Mouse (Mus musculus): Measurements from ENCODE around the gene Defb45.

Gene Defb45

DNA sequence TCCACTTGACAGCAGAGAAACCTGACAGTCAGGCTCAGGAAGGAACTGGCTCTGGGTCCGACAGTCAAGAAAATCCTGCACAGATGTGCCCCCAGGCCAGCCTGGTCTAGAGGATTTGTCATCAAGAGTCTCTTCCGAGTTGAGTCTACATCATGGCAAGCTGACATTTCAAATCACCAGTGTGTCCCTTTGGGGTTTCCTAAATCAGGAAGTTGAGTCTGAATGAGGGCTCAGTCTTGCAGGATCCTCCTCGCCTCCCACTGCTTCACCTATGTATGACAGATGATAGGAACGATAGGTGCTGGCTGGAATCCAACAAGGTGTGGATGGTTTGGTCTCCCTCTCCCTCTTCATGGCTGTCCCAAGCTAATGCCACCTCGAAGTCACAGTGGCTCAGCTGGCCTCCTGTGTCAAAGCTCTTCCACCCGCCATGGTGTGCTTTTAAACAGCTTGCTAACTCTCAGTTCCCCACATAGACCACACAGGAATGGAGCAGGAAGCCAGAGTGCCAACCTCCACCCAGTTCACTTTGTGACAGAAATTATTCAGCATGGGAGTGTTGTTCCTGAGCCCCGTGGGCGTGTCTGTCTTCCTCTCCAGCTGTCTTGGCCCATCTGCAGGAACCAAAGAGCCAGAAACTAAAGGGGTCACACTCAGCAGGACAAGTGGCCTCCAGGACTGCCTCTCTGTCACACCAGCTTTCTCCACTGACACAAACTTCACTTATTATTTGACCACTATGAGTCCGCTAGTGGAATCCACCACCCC is 21.4 kb upstream of the Defb45 start:
- TF ChIP-seq GATA4 (IDR thresholded peaks at IDR 0.05; ENCODE audit: insufficient replicate concordance, low read length), result no peak

DNA sequence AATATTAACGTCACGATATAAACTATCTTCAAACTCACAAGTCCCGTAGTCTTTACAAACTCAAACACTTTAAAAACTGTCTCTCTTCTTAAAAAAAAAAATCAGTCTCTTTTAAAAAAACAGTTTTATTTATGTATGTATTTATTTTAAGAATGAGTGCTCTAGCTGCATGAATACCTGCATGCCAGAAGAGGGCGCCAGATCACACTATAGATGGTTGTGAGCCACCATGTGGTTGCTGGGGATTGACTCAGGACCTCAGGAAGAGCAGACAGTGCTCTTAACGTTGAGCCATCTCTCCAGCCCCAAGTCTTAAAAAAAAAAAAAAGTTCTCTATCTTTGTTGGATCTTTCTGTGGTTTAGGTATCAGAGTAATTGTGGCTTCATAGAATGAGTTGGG is 18.2 kb upstream of the Defb45 start:
- TF ChIP-seq GATA4 (IDR thresholded peaks at IDR 0.05; ENCODE audit: insufficient replicate concordance, low read length), result no peak

DNA sequence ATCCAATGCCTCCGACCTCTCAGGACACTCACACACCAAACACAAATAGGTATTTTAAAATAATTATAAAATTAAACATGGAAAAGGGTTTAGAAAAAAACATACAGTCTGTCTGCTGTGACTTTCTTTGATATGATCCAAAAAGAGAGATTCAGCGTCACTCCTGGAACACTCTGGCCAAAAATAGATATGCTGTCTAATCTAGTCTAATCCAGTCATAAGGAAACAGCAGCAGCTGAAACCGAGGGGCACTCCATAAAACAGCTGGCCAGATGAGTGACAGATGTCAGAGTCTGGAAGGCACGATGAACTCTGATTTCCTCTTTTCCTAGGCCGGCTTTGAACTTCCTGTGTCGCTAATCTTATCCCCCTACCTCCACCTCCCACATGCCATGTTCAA is 17.3 kb upstream of the Defb45 start:
- TF ChIP-seq GATA4 (IDR thresholded peaks at IDR 0.05; ENCODE audit: insufficient replicate concordance, low read length), result no peak

DNA sequence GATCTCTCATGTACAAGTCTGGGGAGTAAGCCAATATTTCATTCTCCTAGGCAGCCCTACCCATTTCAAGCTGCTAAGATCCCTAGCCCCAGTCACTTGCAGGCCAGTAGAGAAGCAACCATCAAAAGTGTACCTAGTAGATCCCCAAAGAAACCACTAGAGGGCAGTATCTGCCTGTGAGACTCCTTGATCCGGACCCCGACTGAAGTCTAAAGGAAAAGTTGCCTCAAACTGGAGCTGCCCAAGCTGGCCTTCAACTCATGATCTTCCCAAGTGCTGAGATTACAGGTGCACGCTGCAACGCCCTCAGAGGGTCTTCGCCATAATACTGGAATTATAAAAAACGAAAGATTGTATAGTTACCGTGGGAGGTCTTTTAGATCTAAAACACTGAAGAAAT is 16.4 kb upstream of the Defb45 start:
- TF ChIP-seq GATA4 (IDR thresholded peaks at IDR 0.05; ENCODE audit: insufficient replicate concordance, low read length), result no peak

DNA sequence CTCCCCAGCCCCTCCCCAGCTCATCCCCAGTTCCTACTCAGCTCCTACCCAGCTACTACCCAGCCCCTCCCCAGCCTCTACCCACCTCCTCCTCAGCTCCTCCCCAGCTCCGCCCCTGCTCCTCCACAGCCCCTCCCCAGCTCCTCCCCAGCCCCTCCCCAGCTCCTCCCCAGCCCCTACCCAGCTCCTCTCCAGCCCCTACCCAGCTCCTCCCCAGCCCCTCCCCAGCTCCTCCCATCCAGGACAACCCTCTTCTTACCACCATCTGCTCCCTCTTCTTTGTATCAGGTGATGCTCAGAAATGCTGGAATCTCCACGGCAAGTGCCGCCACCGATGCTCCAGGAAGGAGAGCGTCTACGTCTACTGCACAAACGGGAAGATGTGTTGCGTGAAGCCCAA is 13.0 kb upstream of the Defb45 start:
- TF ChIP-seq GATA4 (IDR thresholded peaks at IDR 0.05; ENCODE audit: insufficient replicate concordance, low read length), result no peak

DNA sequence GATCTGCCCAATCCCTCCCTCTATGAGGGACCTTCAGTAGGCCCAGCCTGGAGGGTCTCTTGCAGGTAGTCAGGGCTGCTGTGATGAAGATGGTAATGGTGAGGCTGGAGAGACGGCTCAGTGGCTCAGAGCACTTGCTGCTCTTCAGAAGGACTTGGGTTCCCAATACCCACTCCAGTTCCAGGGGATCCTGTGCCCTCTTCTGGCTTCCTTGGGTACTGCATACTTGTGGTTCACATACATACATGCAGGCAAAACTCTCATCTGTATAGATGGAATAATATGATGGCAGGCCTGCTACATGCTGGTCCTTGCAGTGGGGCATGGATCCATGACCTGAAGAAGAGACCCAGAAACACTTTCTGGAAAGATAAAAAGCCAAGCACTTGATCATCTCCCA is 9.5 kb upstream of the Defb45 start:
- no peak for TF ChIP-seq GATA4 (IDR thresholded peaks at IDR 0.05; ENCODE audit: insufficient replicate concordance, low read length)

DNA sequence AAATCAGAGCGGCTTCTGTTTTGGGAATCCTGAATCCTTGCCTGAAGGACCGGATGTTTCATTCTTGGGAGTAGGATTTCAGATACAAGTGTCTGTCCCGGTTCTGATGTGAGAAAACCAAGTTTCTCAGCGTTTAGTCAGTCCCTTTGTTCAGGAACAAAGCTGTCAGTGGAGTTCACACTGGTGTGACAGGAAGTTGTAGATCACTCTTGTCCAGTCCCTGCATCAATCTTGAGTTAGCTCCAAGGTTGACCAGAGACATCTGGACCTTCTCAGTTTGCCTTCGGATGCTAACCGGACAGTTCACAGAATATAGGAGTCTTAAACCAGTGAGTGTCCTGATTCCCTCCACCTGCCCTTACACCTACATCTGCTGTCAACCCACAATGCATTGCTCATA is 8.5 kb upstream of the Defb45 start:
- TF ChIP-seq GATA4 (IDR thresholded peaks at IDR 0.05; ENCODE audit: insufficient replicate concordance, low read length), result no peak

DNA sequence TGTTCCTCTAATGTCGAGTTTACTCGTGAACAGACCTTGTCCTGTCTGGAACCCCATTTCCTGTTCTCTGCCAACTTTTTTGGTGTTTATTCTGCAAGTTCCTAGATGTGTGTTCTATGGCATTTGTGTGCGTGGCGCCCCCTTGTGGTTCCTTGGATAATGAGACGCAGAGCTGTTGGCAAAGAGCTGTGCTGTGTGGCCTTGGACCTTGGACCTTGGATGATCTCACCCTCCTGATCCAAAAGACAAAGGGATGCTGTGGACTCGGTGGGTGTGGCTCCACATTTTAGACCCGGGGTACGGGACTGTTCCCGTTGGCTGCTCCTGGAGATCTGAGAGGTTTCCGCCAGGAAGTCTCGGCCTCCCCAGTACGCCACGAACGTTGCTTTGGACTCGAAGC is 4.9 kb upstream of the Defb45 start, which contains the start of gene Defb36:
Defb36 (plus strand) TSS at position 271 of the 400 bp plus-strand sequence.
- TF ChIP-seq GATA4 (IDR thresholded peaks at IDR 0.05; ENCODE audit: insufficient replicate concordance, low read length), result no peak

DNA sequence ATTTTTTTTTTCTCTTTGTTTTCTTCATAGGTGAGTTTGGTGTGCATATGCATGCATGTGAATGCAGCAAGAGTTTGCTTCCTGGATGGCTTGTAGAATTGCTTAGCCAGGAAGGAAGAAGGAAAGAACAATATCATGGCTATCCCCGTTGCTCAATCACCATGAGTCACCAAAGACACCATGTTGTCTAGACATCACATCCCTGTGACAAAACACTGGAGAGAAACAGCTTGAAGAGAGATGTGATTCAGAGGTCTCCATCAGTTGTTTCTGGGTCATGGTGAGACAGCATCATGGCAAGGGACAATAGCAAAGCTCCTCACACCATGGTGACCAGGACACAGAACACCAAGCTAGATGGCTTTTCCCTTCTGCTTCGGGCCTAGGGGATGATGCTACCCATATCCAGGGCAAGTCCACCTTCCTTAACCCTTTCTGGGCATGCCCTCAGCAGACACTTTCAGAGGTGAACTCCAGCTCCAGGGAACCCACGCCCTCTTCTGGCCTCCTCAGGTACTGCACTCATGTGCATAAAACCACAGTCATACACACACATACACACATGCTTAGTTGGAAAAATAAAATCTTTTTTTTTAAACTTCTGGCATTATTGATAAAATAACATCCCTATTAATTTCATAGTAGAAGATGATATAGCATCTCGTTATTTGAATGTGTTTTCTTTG is 2.2 kb upstream of the Defb45 start:
- TF ChIP-seq GATA4 (IDR thresholded peaks at IDR 0.05; ENCODE audit: insufficient replicate concordance, low read length), result no peak

DNA sequence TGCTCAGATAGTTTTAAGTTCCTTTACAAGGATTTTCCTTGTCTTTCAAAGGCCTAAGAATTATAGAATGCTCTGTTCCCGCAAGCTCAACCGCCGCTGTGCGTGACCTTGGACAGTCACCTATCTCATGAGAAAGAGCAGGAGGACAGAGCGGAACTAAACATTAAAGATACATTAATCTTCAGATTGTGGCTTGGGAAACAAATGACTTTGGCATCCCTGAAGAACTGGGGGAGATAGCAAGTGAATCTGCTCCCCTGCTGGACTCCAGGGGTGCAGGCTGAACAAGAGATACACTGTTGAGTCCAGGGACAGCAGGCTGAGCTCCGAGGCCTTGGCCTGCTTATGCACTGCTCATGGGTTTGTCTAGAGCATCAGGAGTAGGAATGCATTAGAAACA is 877 bp upstream of the Defb45 start:
- no peak for TF ChIP-seq GATA4 (IDR thresholded peaks at IDR 0.05; ENCODE audit: insufficient replicate concordance, low read length)

DNA sequence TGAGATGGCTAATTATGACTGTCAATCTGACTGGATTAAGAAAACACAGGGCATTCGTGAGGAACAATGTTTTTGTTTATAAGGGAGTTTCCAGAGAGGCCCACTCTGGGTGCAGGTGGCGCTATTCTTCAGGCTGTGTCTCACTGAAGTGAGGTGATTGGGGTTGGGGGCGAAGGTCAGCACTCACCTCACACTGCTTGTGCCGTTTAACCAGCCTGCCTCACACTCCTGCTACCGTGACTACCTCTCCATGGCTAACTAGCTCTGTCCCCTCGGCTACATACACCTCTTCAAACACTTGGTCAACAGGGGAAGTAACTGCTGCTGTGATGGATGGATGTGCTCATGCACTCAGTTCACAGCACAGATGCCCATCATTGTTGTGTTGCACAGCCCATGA is 10.2 kb downstream of the Defb45 start:
- no peak for TF ChIP-seq GATA4 (IDR thresholded peaks at IDR 0.05; ENCODE audit: insufficient replicate concordance, low read length)

DNA sequence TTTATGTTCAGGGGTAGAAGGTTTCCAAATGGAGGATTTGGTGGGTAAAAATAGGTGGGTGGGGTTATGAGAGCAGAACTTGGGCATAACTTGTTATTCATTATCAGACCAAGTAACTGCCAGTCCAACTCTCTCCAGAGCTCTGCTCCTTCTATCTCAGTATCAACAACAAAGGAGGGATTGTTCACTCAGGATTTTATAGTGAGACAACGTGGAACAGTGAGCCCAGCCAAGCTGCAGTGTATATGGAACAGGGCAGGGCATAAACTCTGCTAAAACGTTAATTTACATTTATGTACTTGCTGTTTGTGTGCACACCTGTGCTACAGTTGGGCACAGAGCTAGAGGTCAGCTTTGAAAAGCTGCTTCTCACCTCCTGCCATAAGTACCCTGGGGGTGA is 10.7 kb downstream of the Defb45 start:
- TF ChIP-seq GATA4 (IDR thresholded peaks at IDR 0.05; ENCODE audit: insufficient replicate concordance, low read length), result no peak

DNA sequence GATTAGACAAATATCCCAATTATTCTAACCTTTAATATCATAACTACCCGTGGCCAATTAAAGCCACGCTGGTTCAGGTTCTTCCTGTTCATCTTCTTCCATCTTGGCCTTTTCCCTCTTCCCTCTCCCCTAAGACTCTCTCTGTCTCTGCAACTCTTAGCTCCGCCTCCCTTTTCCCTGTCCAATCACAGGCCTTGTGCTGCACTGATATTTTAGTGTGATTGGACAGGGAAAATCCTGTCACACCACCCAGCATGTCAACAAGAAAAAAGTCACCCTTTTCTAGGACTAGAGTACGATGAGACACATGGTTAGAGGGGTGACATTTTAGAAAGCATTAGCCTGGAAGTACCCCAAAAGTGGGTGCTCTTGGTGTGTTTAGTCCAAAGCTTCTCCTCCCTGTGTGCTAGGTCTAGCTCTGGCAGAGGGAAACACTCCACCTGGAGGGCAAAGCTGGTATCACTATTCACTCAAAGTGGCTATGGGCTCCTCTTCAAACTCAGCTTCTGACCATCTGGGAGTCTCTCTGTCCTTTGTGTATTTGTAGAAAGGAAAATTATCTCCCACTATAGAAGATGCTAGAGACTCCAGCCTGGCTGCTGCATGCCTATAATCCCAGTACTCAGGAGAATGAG is 12.2 kb downstream of the Defb45 start:
- TF ChIP-seq GATA4 (IDR thresholded peaks at IDR 0.05; ENCODE audit: insufficient replicate concordance, low read length), result no peak

DNA sequence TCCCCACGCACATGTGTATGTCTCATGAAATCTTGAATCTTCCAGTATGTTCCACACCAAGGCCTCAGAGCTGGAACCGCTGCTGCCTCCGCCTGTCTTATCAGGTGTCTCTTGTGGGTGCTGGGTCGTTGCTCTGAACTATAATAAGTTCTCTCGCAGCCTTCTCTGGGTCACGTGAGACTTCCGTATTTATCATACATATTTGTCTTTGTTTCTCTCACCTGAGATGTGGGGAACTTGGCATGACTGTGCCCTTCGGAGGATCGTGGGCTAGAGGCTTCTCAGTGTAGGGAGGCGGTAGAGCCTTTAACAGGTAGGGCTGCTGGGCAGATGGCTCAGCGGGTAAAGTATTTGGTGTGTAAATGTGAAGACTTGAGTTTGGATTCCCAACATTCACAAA is 18.6 kb downstream of the Defb45 start:
- TF ChIP-seq GATA4 (IDR thresholded peaks at IDR 0.05; ENCODE audit: insufficient replicate concordance, low read length), result no peak

DNA sequence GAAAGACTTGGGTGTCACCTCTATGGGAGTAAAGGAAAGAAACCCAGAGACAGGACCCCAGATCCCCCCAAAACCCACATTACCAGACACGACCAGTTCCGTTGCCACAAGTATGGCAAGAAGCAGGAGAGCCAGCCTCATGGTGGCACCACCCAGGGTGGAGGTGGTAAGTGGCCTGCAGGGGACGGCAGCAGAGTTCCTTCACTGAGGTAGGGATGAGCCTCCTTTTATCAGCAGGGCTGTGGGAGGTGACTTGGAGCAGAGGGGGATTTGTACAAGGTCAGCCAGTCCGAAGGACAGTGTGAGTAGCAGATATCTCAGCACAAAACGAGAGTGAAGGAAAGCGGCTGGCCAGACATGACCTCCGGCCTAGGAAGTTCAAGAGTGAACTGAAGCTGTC is 19.1 kb downstream of the Defb45 start, which contains the start of gene Defb19:
Defb19 (minus strand) TSS at position 206 of the 400 bp plus-strand sequence.
- no peak for TF ChIP-seq GATA4 (IDR thresholded peaks at IDR 0.05; ENCODE audit: insufficient replicate concordance, low read length)

DNA sequence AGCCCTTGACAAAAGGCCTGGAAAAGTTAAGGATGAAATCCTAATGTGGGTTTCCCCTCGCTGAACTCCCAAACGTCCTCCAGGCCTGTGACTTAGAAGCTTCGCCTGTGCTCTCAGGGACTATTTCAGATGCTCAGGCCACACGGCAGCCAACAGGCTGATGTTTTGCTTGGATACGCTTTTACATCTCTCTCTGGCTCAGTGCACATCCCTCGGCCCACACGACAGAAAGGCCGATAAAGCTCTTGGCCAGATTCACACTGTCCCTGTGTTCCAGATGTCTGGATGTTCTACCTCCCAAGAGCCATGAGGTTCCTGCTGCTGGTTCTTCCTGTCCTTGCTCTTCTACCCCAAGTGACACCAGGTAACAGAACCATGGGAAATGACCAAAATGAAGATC is 25.7 kb downstream of the Defb45 start:
- no peak for TF ChIP-seq GATA4 (IDR thresholded peaks at IDR 0.05; ENCODE audit: insufficient replicate concordance, low read length)

Measured in liver, adult (tissue).